Mouse (Mus musculus): ENCODE measurements at regions not wholly inside any gene's neighbourhood (a gene's known extent, or its start where the extent isn't known, plus 50 kb on each side); places are given as distances from the start of the nearest gene placed in this dataset.

GRCm38 (mm10) chr4:33869317-33869716 is 55.1 kb upstream of the Cnr1 start:
- H3K27me3 ChIP-seq (replicated peaks), result no peaks in the 10 kb centered on the region
- no peaks in the 10 kb centered on the region for H3K36me3 ChIP-seq (replicated peaks in 1 of 2; ENCODE audit: control insufficient read depth in 1 of 2, insufficient read depth in 1 of 2, low read length in 1 of 2)
- no peaks in the 10 kb centered on the region for H3K9me3 ChIP-seq (replicated peaks; ENCODE audit: low read length)
- dilution Hi-C loops (cut with MboI; ENCODE audit: extremely low pct_ligation_motif_present, extremely low pct_unique_long_range_greater_than_20kb, low sequenced_read_pairs), result no loop called here
- TF ChIP-seq NRF1 (IDR thresholded peaks at IDR 0.05; ENCODE audit: low read depth, low read length) (no peak), TCF12 (IDR thresholded peaks at IDR 0.05; ENCODE audit: low read depth, low read length) (no peak), ZMIZ1 (IDR thresholded peaks at IDR 0.05; ENCODE audit: low read depth, low read length) (no peak), UBTF (IDR thresholded peaks at IDR 0.05; ENCODE audit: low read depth, low read length) (no peak), PAX5 (IDR thresholded peaks at IDR 0.05; ENCODE audit: low read length) (no peak), E2F4 (IDR thresholded peaks at IDR 0.05; ENCODE audit: insufficient replicate concordance, low read depth, low read length) (no peak), ZKSCAN1 (IDR thresholded peaks at IDR 0.05; ENCODE audit: borderline replicate concordance, low read depth, low read length) (no peak), ETS1 (conservative IDR thresholded peaks at IDR 0.05; ENCODE audit: low read depth, low read length) (no peak), USF2 (conservative IDR thresholded peaks at IDR 0.05; ENCODE audit: low read depth, low read length) (no peak), CHD2 (IDR thresholded peaks at IDR 0.05; ENCODE audit: low read length) (no peak), ELF1 (IDR thresholded peaks at IDR 0.05; ENCODE audit: low read depth, low read length) (no peak), TBP (conservative IDR thresholded peaks at IDR 0.05; ENCODE audit: low read depth, low read length) (no peak)
- peak; percentile 10 for DNase-seq (ENCODE audit: extremely low read depth)
- in situ Hi-C loops (cut with MboI; ENCODE audit: low pct_ligation_motif_present, low pct_unique_long_range_greater_than_20kb, low sequenced_read_pairs), result no loop called here
- no peak overlapping the region for H3K4me2 ChIP-seq (ENCODE audit: insufficient read depth, low read depth, poor library complexity, severe bottlenecking)
- H3K79me2 ChIP-seq (replicated peaks; ENCODE audit: control insufficient read depth, extremely low read depth, insufficient read depth, poor library complexity, severe bottlenecking), result no peaks in the 10 kb centered on the region
- peaks cover 0 to 9% of the 10 kb centered on the region in 2 experiments; a peak in 2 of 4 replicates for H3K4me1 ChIP-seq (ENCODE audit: control insufficient read depth in 1 of 2, insufficient read depth in 2 of 2)
- no peak overlapping the region for H3K9ac ChIP-seq (ENCODE audit: insufficient read depth, low read depth)
- H3K27ac ChIP-seq (ENCODE audit: insufficient read depth, low read depth), result no peak overlapping the region
- no peak overlapping the region for H3K4me3 ChIP-seq (replicated peaks in 1 of 3; ENCODE audit: low read depth in 2 of 3, low read length in 2 of 3, poor library complexity in 1 of 3)
